13 mouse cellular contexts compared by ENCODE assay signal in the genomic region with DNA sequence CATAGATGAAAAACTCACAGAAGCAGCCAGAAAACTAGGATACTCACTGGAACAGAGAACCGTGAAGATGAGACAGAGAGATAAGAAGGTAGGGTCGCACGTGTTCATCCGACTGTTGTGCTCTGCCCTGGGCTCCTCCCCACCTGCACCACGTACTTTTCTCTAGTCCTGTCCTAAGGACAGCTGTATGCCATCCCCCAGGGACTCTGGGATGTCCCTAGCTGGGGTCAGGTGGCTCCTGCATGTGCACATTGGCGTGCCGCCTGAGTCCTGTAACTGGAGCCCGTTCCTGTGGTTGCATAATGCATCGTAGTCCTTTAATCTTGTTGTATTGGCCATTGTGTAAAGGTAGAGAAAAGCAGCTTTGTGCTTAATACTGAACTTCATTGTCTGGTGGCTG. TPM values are rescaled to one million over a fixed set of nuclear protein-coding genes. Genes with fewer than 3 reads are reported as not detected.
A peak's percentile ranks its signal among the peaks of the same experiment; 100 is the strongest.
DNase-seq lines count a peak whose midpoint lies in the region; ATAC-seq and TF ChIP-seq lines count a peak whose summit lies in the region.
"Had no signal": no experiment of that assay in that cellular context is flagged by ENCODE, and none has a peak within 500 bp of the region (broad histone marks: within the 10 kb centered on the region; RNA-seq: fewer than 3 reads in every experiment).

No protein-coding gene starts in this region.

- H3K27ac ChIP-seq in kidney, postnatal 0 days, result no peak overlapping the region
- H3K27ac ChIP-seq in heart, embryonic 16.5 days (ENCODE audit: low read length), result no peak overlapping the region
- H3K27ac ChIP-seq: heart, embryonic 15.5 days had no signal

- no peaks in the 10 kb centered on the region for H3K4me1 ChIP-seq in kidney, postnatal 0 days (replicated peaks; ENCODE audit: insufficient read depth, low read length)
- H3K4me1 ChIP-seq in G1E (ENCODE audit: insufficient read depth, low read depth, low read length), result peaks cover 35% of the 10 kb centered on the region
- H3K4me1 ChIP-seq in heart, embryonic 16.5 days (ENCODE audit: control insufficient read depth, insufficient read depth, low read length), result peaks cover 20% of the 10 kb centered on the region

- no peak overlapping the region for H3K9ac ChIP-seq in kidney, postnatal 0 days (ENCODE audit: low read depth, low read length)
- no peak overlapping the region for H3K9ac ChIP-seq in heart, embryonic 16.5 days (ENCODE audit: low read length)
- H3K9ac ChIP-seq: heart, embryonic 15.5 days had no signal

- H3K36me3 ChIP-seq in kidney, postnatal 0 days (ENCODE audit: insufficient read depth, low read length), result peaks cover 4% of the 10 kb centered on the region; the same call in 1 of the 2 replicates
- H3K36me3 ChIP-seq in G1E (replicated peaks), result peaks cover 86% of the 10 kb centered on the region
- peaks cover 7% of the 10 kb centered on the region for H3K36me3 ChIP-seq in heart, embryonic 16.5 days (ENCODE audit: control insufficient read depth, insufficient read depth)

- TF ChIP-seq CTCF in kidney, postnatal 0 days (IDR thresholded peaks at IDR 0.05; ENCODE audit: low read depth), result no peak
- TF ChIP-seq CTCF in G1E (IDR thresholded peaks at IDR 0.05; ENCODE audit: low read depth, low read length), result no peak

- no peaks in the 10 kb centered on the region for H3K27me3 ChIP-seq in kidney, postnatal 0 days (ENCODE audit: insufficient read depth, low read length)
- H3K27me3 ChIP-seq in G1E (ENCODE audit: insufficient read depth, low read length), result no peaks in the 10 kb centered on the region
- H3K27me3 ChIP-seq in heart, embryonic 16.5 days (ENCODE audit: control insufficient read depth, insufficient read depth, low read length), result no peaks in the 10 kb centered on the region
- H3K27me3 ChIP-seq: heart, embryonic 15.5 days had no signal

- ATAC-seq in kidney, postnatal 0 days (replicated peaks; ENCODE audit: low FRiP score, low read depth), result 0 out of 2 replicates have a peak, but pooled peaks have one; percentile 29
- peak; percentile 37; the same call in 1 of the 2 replicates for ATAC-seq in G1E (ENCODE audit: extremely low read depth, insufficient number of reproducible peaks, low FRiP score, poor library complexity, severe bottlenecking)
- ATAC-seq in heart, embryonic 16.5 days (replicated peaks; ENCODE audit: extremely low read depth, insufficient read depth, low FRiP score), result 0 out of 2 replicates have a peak, but pooled peaks have one; percentile 24
- ATAC-seq: intestine, postnatal 0 days had no signal

- H3K4me3 ChIP-seq in kidney, postnatal 0 days (replicated peaks; ENCODE audit: low read depth, low read length), result no peak overlapping the region
- peak overlapping the region; percentile 44; the same call in 1 of the 2 replicates for H3K4me3 ChIP-seq in G1E (ENCODE audit: low read depth, low read length)
- no peak overlapping the region for H3K4me3 ChIP-seq in heart, embryonic 16.5 days (ENCODE audit: low read length)
- H3K4me3 ChIP-seq: heart, embryonic 15.5 days had no signal

- H3K4me2 ChIP-seq in kidney, postnatal 0 days (ENCODE audit: low read length), result no peak overlapping the region
- H3K4me2 ChIP-seq in heart, embryonic 16.5 days (ENCODE audit: low read depth, low read length), result no peak overlapping the region
- H3K4me2 ChIP-seq: heart, embryonic 15.5 days had no signal

- intact Hi-C loops in left cerebral cortex, postnatal 25 days (cut with DNase I), result no loop called here

- H3K9me3 ChIP-seq in kidney, postnatal 0 days (replicated peaks; ENCODE audit: low read length), result no peaks in the 10 kb centered on the region
- H3K9me3 ChIP-seq in G1E (replicated peaks), result no peaks in the 10 kb centered on the region
- no peaks in the 10 kb centered on the region for H3K9me3 ChIP-seq in heart, embryonic 16.5 days (replicated peaks; ENCODE audit: control insufficient read depth, low read length)
- H3K9me3 ChIP-seq: heart, embryonic 15.5 days had no signal

- peak; percentile 19 for DNase-seq in cerebellum, adult 9-10 months
- no peak for DNase-seq in cerebellum, adult 8-10 months
- no peak for DNase-seq in kidney, postnatal 0 days (ENCODE audit: low spot score)
- no peak for DNase-seq in kidney, postnatal 10 days
- DNase-seq in G1E (ENCODE audit: low spot score), result no peak
- DNase-seq in left cerebral cortex, postnatal 25 days (ENCODE audit: low spot score in 2 of 2), result no peak
- no peak for DNase-seq in urinary bladder, postnatal 4 days (ENCODE audit: low spot score in 2 of 2)
- DNase-seq: B cell, adult 2 months; lung, postnatal 4 days; thymus, postnatal 36 days had no signal

- WGBS in kidney, postnatal 0 days, result 51% methylated on average over 9 of the region's 9 CpGs
- 70% methylated on average over 9 of the region's 9 CpGs for WGBS in heart, embryonic 16.5 days

RNA-seq across cellular contexts. Expression of a gene that starts 9.9 kb away (rescaled TPM):
- polyA plus RNA-seq in kidney, postnatal 0 days (2015; fragmentation: Nextera tagmentation; extraction: Ambion mirVana), result 88.4 and 104 TPM in 2 replicates
- 143 and 180 TPM in 2 replicates for total RNA-seq in G1E (2014; fragmentation: Nextera tagmentation)
- 106 and 125 TPM in 2 replicates for total RNA-seq in G1E (2017)
- polyA plus RNA-seq in G1E (2012), result 7.3 and 9.8 TPM in 2 replicates
- polyA plus RNA-seq in heart, embryonic 16.5 days (2015; fragmentation: Nextera tagmentation; extraction: Ambion mirVana), result 55.5 and 73.4 TPM in 2 replicates
- 10 to 100 TPM; 44.2 to 46.7 TPM for total RNA-seq in left cerebral cortex, postnatal 25 days (2021)
